In the genomic region with DNA sequence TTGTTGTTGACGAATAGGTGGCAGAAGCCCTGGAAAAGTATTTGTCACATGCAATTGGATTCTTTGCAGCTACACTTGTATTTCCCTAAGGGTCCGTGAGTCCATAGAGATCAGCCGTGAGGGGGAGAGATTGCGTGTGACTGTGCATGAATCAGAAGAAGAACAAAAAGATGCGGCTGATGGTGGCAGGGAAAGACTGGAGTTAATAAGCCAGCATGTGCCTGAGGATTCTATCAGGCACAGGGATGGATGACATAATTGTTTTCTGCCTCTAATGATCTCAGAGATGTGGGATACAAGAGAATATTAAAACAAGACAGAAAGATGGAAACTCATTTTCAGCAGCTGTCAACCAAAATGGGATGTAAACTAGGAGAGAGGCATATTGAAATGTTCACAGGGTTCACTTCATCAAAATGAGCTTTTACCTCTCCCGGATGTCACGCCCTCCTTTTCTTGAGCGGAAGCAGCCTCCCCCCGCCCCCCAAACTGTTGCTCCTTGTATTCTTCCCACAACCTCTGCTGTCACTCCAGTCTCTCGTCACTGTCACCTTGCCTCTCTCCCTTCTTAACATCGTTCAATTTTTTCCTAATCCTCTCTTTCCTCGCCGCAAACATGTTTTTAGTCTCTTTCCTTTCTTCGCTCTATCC, we compare ENCODE assay signal across 8 mouse cellular contexts.
DNase-seq lines count a peak whose midpoint lies in the region; ATAC-seq and TF ChIP-seq lines count a peak whose summit lies in the region.

No protein-coding gene starts in this region.

- DNase-seq in cerebellum, adult 8-10 months, result no peak
- DNase-seq in testis, postnatal 14 days (ENCODE audit: low spot score), result no peak
- DNase-seq in urinary bladder, postnatal 36 days (ENCODE audit: low spot score in 2 of 2), result no peak
- no peak for DNase-seq in right cerebral cortex, postnatal 25 days

- no peak overlapping the region for H3K27ac ChIP-seq in testis, adult 2 months (ENCODE audit: control insufficient read depth, insufficient read depth, low read depth, low read length)
- no peak overlapping the region; the same call in 1 of the 2 replicates for H3K27ac ChIP-seq in intestine, embryonic 15.5 days
- no peak overlapping the region for H3K27ac ChIP-seq in neural tube, embryonic 12.5 days

- 0 out of 2 replicates have a peak, but pooled peaks have one; percentile 5 for ATAC-seq in cerebellum, adult (ENCODE audit: insufficient number of reproducible peaks, low FRiP score, low TSS enrichment)
- peak; percentile 54 for ATAC-seq in intestine, embryonic 15.5 days
- ATAC-seq in neural tube, embryonic 12.5 days (ENCODE audit: low FRiP score, low read depth), result peak; percentile 41

- WGBS in intestine, embryonic 15.5 days, result 34% methylated on average over 14 of the region's 14 CpGs
- 38% methylated on average over 14 of the region's 14 CpGs for WGBS in neural tube, embryonic 12.5 days

- TF ChIP-seq POLR2A in testis, adult 2 months (IDR thresholded peaks at IDR 0.05; ENCODE audit: control insufficient read depth, low read depth, low read length), result no peak

- TF ChIP-seq CTCF in testis, adult 2 months (IDR thresholded peaks at IDR 0.05; ENCODE audit: control insufficient read depth, insufficient read depth, insufficient replicate concordance, low read depth, low read length), result no peak

- H3K4me1 ChIP-seq in testis, adult 2 months (ENCODE audit: control insufficient read depth, insufficient read depth, low read length), result peaks cover 10% of the 10 kb centered on the region
- no peaks in the 10 kb centered on the region for H3K4me1 ChIP-seq in intestine, embryonic 15.5 days (replicated peaks)
- H3K4me1 ChIP-seq in neural tube, embryonic 12.5 days, result 0 out of 2 replicates have a peak, but pooled peaks cover 4% of the 10 kb centered on the region

- H3K4me3 ChIP-seq in testis, adult 2 months (ENCODE audit: control insufficient read depth, low read depth, low read length), result peak overlapping the region; percentile 89
- H3K4me3 ChIP-seq in intestine, embryonic 15.5 days (replicated peaks), result peak overlapping the region; percentile 43
- peak overlapping the region; percentile 49 for H3K4me3 ChIP-seq in neural tube, embryonic 12.5 days

- H3K27me3 ChIP-seq in testis, adult 2 months (ENCODE audit: control insufficient read depth, insufficient read depth, low read length), result no peaks in the 10 kb centered on the region
- no peaks in the 10 kb centered on the region for H3K27me3 ChIP-seq in intestine, embryonic 15.5 days (replicated peaks)
- H3K27me3 ChIP-seq in neural tube, embryonic 12.5 days (replicated peaks), result no peaks in the 10 kb centered on the region

- H3K4me2 ChIP-seq in intestine, embryonic 15.5 days (replicated peaks), result peak overlapping the region; percentile 95
- H3K4me2 ChIP-seq in neural tube, embryonic 12.5 days (replicated peaks), result peak overlapping the region; percentile 81

- H3K9ac ChIP-seq in intestine, embryonic 15.5 days, result peak overlapping the region; percentile 28; the same call in 1 of the 2 replicates
- peak overlapping the region; percentile 36; the same call in 1 of the 2 replicates for H3K9ac ChIP-seq in neural tube, embryonic 12.5 days

- no peaks in the 10 kb centered on the region for H3K9me3 ChIP-seq in intestine, embryonic 15.5 days
- no peaks in the 10 kb centered on the region for H3K9me3 ChIP-seq in neural tube, embryonic 12.5 days

- no peaks in the 10 kb centered on the region for H3K36me3 ChIP-seq in testis, adult 2 months (ENCODE audit: control insufficient read depth, insufficient read depth, low read length)
- H3K36me3 ChIP-seq in intestine, embryonic 15.5 days, result no peaks in the 10 kb centered on the region
- no peaks in the 10 kb centered on the region for H3K36me3 ChIP-seq in neural tube, embryonic 12.5 days
